Mouse (Mus musculus) thymus, adult 2 months (tissue): ENCODE results near the gene Cyp39a1.

Experiments used
- CTCF ChIP-seq: fragments of 200-500 bp; IDR thresholded peaks from 2 replicates; pipeline ENCODE4 v1.5.1; 2012; ENCODE audit warnings: mild to moderate bottlenecking, control low read depth, low read length, moderate library complexity, borderline replicate concordance; ENCODE audit not compliant: control insufficient read depth, poor library complexity, insufficient read depth; ENCODE audit errors: extremely low read depth
- POLR2A ChIP-seq: fragments of 200-500 bp; IDR thresholded peaks from 2 replicates; pipeline ENCODE4 v1.6.1; 2012; ENCODE audit warnings: mild to moderate bottlenecking, low read length, control low read depth, moderate library complexity; ENCODE audit not compliant: control insufficient read depth, poor library complexity, insufficient read depth; ENCODE audit errors: extremely low read depth

DNA sequence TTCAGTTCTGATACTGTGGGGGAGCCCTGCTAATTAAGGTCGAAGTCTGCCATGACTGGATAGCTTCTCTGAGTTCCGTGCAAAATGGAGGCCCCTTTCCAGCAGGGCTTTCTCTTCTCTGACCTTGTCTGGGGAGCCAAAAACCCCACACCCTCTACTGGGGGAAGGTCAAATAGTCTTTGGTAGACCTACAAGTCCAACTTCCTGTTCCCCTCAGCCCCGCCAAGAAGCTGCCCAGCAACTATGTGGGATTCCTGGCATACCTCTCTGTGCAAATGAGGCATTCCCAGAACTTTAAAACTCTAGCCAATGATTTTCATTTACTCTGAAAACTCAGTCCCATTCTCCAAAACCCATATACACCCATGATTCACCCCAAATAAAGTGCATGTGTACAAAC lies 52.2 kb downstream of the Cyp39a1 start:
- no peak for TF ChIP-seq CTCF
- no peak for TF ChIP-seq POLR2A
